Mouse (Mus musculus) cortical plate, adult 2 months (tissue): ENCODE data around the gene Polq.

ENCODE experiments used
- CTCF ChIP-seq: fragments of 200-500 bp; IDR thresholded peaks from 2 replicates; pipeline ENCODE4 v1.5.1; 2011; ENCODE audit warnings: mild to moderate bottlenecking, control low read depth, low read length; ENCODE audit not compliant: insufficient read depth; ENCODE audit errors: extremely low read depth
- POLR2A ChIP-seq: fragments of 200-500 bp; IDR thresholded peaks from 2 replicates; pipeline ENCODE4 v1.6.1; 2011; ENCODE audit warnings: mild to moderate bottlenecking, low read length, control low read depth; ENCODE audit not compliant: insufficient read depth; ENCODE audit errors: extremely low read depth

DNA sequence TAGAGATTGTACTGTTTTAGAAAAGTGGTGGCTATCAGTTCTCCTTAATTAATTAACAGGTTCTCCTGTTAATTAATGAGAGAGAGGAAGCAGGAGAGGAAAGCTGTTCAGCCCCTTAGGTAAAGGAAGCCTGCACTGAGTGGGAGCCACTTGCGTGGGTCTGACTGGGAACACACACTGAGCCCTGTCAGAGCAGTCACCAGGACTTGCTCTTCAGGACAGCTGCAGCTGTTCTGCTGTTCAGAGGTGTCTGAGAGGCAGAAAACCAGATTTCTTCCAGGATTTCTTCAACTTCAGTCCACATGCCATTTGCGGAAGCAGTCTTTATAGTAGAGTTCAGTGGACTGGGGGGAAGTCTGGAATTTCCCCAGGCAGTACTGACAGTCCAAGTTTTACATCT, 24.2 kb upstream of the Polq start:
- TF ChIP-seq CTCF (no peak), POLR2A (no peak)
